Mouse (Mus musculus) embryo, embryonic 9.5 days (tissue): ENCODE measurements around the gene Decr2.
"Not testable (repeated sequence)": the region's sequence is repeated elsewhere in the genome, so short reads cannot be mapped to it uniquely, and the experiment has no call there.

ENCODE experiments used
- DNase-seq: peaks from one replicate; pipeline ENCODE4 v3.0.0-alpha.2; 2017; ENCODE audit errors: extremely low spot score

Gene Decr2

DNA sequence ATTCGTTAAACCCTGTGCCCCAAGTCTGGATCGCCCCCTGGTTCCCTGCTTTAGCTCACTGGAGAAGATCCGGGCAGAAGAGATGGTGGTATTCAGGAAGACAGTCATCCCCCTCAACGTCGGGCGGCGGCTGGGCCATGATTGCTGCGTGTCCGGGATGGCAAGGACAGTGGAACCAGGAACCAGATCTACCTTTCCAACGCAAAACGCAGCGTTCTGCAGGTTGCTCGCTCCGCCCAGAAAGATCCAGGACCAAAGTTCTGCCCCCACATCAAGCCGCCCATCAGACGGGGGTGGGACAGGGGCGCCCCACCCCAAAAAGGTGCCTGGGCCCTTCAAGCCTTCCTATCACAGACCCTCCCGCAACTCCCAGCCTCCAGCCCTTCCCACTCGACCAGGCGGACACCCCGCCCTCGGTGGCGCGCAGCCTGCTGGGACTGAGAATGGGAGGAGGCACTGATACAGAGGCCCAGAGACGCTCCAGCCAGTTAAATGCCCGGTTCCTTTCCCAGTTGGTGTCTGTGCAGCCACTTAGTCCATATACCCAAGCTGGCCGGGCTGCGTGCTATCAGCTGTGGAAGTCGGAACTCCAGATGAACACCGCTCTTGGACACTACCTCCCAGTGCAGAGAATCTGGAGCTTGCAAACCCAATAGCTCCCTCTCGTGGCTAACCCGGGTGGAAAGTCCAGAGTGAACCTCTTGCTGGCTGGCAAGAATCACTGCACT is at the start of gene Decr2:
TSS of gene Decr2 (minus strand) at position 433 of the 728 bp plus-strand sequence.
- DNase-seq: peak; percentile 90

DNA sequence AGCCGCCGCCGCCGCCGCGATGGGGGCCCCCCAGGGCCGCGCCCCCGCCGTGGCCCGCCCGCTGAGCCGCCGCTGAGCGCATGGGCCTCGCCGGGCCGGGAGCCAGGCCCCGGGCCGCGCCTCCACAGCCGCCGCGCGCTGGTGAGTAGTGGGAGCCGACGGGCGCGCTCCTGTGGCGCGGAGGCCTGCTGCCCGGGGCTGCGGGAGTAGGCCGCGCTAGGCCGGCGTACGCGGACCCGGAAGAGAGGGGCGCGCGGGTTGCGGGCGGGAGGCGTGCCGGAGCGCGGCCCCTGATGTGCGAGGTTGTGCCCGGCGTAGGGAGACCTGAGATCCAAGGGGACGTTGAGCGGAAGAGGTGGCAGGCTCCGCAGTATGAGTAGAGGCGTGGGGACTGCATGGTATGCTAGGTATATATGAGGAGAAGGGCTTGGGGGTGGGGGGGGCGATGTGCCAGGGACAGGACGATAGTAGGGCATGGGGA is 48.8 kb upstream of the Decr2 start:
- peak; percentile 54 for DNase-seq

DNA sequence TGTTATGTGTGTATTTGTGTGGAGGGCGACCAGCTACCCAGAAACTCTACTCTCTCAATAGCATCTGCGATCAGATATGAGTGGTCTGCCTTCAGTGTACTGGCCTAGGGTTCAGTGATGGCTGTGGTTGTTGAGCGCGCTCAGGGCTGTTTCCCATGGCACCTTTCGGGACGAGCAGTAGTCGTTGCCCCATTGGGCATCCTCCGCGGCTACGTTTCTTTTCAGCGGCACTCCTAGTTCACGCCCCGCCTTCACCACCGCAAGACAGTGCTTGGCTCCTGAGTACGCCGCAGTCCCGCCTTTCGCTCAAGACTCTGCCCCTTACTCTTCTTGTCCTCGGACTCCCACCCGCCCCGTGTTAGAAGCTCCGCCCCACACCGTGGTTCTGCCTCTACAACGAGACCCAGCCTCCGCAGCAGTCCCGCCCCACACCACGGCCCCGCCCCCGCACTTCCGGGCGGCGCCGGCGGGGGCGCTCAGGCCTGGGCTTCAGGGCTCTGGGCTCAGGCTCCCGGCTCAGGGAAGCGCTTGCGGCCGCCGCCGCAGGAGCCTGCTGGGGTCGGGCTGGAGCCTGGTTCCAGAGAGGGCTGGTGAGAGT is 48.2 kb upstream of the Decr2 start, which contains the start of gene Axin1:
TSS of gene Axin1 (plus strand) at position 450 of the 598 bp plus-strand sequence.
- DNase-seq: peak; percentile 99

DNA sequence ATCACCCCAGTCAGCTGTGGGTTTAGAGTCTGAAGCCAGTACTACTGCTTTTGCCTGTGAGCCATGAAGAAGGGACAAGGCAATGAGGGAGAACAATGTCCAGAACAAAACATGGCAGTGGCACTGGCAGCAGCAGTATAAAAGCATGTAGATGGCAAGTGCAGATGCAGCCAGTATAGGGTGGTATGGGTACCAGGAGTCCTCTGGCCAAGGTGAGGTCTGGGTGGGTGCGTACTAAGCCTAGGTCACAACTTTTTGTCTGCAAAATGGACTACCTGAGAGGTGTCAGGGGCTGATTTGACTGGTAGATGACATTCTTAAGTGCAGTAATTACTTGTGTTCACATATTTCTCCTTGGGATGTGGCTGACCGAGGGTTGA is 47.6 kb upstream of the Decr2 start:
- DNase-seq: no peak

DNA sequence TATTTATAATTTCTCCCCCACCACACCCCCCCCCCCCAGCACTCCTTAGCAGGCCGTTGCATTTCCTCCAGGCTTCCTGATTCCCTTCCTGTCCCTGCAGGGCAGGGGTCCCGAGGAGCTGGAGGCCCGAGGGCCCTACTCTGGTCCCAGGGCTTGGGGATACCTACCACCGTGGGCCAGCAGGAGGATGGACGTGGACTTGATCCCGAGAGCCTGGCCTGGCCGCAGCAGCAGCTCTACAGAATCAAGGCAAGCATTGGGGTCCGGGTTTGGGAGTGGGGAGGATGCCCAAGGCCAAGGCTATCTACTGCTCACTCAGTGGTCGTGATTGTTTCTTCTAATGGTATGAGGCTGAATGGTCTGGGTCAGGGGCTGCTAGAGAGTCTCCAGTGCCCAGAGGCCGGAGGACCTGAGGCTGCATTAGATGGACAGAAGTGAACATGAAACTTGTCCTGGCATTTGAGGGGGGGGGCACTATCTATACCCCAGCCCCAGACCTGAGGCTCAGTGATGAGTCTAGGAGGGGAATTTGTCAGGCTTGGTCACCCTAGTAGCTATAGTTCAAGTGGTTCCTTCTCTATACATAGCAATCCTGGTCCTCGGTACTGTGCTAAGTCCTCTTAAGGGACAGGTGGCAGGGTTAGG is 47.1 kb upstream of the Decr2 start:
- no peak for DNase-seq

DNA sequence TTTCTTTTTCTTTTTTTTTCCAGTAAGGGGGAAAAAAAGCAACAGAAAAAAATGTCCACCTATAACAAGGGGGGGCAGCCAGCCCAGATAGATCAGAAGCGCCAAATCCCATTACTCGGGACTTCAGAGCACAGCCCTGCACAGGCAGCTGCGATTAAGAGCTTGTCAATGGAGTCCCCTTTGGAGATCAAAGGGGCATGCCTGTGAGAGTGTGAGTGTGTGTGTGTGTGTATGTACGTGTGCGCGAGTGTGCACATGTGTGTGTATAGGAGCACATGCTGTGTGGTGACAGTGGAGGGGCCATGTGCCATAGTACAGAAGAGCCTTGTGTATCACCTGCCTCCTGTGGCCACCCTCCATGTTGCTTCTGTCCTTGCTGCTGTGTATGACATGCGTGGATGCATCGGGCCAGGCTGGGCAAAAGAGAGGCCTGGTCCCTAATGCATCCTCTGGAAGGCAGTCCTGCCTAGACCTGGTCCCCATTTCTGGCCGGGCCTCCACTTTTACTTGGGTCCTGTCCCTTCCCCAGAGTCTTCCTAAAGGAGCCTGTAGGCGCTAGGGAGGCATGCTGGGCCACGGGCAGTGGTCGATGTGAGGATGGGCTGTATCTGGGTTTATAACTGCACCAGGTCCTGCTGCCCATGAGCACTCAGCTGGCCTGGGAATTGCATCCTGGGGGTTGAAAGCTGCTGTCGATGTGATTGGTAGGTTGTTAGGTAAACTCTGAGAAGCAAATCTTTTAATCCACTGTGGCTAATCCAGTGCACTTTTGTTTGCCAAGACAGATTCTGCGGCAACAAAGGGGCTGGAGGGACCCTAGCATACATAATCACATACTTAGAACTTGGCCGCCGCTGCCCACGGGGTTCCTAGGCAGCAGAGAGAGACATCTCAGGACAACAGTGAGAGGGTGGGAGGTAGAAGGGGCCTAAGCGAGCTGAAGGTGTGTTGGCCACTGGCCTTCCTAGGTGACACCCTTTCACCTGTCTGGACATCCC is 42.0 kb upstream of the Decr2 start:
- no peak for DNase-seq

DNA sequence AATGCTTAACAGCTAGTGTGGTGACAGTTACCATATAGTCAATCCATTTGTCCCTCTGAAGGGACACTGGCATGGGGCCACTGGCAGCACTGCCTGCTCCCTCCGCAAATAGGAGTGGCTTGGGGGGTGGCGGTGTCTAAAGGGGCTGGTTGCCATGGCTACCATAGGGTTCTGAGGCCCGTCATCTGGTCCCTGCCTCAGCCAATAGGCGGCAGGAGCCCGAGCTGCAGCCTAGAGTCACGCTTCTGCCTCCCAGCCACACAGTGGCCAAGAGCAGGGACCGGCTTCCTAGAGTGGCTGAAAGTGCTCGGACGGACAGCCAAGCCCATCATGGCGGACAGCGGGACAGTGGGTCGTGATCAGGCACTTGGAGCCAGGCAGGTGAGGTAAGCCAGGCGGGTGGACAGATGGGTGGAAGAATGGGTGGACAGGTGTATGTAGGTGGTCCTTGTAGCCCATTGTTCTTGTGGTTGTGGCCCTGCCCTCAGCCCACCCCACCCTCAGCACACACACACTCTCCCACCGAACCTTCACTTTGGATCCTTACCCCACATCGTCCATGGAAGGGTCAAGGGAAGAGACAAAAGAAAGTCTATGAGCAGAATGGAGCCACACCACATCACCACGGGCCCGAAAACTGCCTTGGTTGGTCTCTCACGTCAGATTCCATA is 41.1 kb upstream of the Decr2 start:
- DNase-seq: no peak

DNA sequence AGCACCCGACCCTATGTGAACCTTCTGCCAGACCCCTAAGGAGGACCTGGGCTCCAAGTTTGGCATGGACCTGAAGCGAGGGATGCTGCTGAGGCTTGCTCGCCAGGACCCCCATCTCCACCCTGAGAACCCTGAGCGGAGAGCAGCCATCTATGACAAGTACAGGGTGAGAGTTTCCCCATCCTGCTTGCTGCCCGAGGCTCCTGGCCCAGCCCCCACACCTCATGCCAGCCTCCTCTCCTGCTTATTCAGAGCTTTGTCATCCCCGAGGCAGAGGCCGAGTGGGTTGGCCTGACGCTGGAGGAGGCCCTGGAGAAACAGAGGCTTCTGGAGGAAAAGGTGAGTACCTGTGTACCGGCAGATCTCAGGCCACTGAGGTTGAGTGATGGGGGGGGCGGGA is 35.1 kb upstream of the Decr2 start:
- no peak for DNase-seq

DNA sequence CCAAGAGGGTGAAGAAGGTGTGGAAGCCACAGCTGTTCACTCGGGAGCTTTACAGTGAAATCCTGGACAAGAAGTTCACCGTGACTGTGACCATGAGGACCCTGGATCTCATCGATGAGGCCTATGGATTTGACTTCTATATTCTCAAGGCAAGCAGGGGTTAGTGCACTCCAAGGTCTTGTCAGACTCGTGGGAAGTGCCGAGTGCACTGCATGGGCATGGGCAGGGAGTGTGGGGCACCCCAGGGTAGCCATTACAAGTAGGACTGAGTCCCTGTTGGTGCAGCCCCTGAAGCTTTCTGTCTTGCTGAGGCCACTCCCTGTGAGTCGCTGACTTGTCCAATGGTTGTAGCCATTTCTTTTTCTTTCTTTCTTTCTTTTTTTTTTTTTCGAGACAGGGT is 34.4 kb upstream of the Decr2 start:
- no peak for DNase-seq

DNA sequence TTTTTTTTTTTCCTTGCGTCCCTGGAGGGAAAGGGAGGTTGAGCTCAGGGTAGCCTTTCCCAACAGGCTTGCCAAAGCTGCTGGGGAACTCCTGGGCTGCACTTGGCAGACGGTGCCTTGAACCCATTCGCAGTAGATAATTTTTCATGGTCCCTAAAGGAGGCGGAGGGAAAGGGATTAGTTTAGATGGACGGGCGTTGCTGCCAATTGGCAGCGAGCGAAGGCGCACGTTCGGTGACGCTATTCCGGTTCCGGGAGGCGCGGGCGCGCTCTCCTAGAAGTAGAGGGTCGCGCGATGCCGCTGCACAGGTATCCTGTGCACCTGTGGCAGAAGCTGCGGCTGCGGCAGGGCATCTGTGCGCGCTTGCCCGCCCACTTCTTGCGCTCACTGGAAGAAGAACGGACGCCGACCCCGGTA is 33.1 kb upstream of the Decr2 start, which contains the start of gene Mrpl28:
TSS of gene Mrpl28 (plus strand) at position 234 of the 418 bp plus-strand sequence.
- peak; percentile 92 for DNase-seq

DNA sequence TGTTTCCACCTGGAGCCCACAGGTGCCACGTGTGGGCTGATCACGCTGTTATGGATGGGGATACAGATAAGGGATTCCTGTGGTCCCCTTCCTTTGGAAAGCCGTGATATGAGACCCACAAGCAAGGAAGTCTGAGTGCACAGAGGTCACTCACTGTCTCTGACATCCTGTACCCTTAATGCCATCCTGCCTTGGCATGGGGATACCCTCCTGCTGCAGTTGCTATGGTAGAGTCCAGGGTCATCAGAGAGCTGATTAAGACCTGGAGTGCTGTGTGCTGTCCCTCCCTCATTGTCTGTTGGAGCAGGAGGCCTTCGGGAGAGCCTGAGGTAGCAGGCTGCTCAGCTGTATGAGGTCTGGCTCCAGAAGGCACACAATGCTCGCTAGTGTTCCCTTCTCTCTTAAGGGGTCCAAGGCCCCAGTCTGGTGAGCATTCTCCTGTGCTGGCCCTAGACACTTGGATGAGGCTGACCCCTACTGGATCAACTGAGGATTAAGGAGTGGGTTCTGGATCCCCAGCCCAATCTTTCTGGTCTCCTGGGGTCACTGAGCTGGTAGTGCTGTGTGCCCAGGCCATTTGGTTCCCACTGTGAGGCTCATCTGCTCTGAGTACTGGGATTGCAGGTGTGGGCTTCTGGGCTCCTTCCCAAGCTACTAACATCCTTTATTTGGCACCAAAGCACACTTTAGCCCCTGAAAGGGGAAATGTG is 32.4 kb upstream of the Decr2 start:
- DNase-seq: no peak

DNA sequence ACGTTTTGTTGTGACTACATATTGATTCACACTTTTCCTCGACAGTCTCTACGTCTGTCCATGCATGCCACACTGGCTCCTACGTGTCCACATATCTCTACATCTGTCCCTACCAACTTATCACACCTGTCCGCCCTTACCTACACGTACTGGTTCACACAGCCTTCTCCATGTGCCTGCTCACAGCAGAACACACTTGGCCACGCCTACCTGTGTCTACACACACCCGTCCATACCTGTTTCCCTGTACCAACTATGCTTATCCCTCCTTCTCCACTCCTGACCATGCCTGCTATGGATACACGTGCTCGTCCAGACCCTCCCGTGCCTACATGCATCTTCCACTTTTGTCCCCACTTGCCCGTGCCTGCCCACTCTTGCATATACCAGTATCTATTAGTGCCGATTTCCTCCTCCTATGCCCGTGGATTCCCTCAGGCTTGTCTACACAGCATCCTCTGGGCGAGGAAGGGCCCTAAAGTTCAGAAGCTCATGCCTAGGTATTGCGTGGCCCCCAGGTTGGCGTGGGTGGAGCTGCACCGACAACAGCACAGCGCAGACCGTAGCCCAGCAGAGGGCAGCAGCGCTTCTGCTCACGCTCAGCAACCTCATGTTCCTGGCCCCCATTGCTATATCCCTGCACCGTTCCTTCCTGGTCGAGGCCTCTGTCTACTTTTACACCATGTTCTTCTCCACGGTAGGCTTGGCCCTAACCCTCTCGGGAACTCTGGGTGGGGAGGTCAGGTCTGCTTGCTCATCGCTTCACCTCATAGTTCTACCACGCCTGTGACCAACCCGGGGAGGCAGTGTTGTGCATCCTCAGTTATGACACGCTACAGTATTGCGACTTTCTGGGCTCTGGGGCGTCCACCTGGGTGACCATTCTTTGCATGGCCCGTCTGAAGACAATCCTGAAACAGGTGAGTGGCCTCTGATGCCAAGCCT is 29.9 kb upstream of the Decr2 start:
- DNase-seq: peak; percentile 54

DNA sequence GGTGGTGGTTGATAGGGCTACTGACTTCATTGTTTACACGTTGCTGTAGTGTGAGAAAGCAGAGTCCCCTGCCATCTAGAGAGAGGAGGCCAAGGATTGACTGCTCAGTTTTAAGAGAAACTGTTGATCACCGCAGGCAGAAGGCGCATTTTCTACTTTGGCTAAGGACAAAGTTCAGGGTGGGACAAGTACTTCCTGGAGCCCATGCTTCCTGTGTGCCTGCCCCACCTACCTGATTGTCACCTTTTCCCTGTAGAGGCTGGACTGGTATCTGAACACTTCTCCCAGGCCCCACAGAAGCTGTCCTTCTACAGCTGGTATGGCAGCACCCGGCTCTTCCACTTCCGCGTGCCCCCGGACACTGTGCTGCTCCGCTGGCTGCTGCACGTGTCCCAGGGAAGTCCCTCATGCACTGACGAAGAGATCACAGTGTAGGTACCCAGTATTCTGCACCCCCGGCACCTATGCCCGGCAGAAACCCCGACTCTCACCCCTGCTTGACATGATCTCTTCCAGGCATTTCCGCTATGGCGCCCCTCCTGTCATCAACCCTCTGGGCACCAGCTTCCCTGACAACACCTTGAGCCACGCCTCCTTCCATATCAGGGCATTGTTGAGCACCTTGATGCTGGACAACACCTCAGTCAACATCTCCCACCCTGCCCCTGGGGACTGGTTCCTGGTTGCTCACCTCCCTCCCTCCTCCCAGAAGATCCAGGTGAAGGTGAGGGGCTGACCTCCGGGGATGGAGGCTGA is 26.5 kb upstream of the Decr2 start:
- no peak for DNase-seq

DNA sequence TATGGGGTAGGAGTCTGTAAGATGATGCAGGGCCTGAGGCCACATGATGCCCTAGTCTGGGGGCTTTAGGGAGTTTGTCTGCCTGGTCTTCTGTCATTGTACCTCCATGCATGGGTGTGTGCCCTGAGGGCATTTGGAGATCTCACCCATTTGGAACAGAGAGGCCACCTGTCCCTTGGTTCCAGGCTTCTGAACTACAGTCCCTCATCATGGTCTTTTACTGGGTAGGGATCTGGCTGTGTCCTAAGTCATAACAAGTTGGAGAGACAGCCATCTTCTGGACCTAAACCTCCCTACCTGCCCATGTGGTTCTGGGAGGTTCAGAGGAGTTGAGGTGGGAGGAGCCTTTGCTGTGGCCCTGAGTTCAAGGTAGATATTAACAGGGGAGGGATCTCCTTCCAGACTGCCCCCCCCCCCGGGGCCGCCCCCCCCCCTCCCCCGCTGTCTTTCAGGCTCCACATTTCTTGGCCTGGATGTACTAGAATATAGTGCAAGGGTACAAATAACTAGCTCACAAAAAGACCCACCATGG is 25.9 kb upstream of the Decr2 start:
- no peak for DNase-seq

DNA sequence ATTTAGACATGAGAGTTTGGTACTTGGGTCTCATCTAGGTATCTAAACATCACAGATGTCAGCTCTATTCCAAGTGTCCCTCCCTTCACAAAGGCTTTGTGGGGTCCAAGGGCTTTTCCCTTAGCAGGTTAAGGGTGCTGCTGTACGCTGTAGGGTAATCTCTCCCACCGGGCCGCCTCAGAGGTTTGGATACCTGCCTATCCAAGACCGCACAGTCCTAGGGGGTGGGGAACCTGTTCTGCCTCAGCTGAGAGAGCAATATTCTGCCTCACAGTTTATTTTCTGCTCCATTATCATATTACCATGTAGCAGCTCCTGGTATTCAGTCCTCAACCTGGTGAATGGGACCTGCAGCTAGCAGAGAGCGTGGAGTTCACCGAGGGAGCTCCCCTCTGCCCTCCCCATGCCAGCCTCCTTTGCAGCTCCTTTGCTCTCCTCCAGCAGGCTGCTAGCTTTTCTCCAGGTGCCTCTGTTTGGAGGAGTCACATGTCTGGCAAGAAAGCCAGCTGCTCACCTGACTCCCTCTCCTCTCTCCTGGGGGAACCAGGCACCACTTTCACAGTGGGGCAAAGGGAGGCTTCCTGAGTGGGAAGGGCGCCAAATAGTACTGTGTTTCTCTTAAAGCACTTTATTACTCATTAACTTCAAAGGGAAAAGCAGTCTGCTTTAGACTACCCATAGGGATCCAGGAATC is 25.2 kb upstream of the Decr2 start:
- no peak for DNase-seq

DNA sequence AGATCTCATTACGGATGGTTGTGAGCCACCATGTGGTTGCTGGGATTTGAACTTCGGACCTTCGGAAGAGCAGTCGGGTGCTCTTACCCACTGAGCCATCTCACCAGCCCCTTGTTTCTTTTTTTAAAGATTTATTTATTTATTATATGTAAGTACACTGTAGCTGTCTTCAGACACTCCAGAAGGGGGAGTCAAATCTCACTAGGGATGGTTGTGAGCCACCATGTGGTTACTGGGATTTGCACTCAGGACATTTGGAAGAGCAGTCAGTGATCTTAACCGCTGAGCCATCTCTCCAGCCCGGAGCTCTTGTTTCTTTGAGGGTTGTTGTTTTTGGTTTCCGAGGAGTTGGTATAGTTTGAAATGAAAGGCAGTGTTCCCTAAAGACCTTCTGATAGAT is 24.3 kb upstream of the Decr2 start:
- not testable (repeated sequence) for DNase-seq

DNA sequence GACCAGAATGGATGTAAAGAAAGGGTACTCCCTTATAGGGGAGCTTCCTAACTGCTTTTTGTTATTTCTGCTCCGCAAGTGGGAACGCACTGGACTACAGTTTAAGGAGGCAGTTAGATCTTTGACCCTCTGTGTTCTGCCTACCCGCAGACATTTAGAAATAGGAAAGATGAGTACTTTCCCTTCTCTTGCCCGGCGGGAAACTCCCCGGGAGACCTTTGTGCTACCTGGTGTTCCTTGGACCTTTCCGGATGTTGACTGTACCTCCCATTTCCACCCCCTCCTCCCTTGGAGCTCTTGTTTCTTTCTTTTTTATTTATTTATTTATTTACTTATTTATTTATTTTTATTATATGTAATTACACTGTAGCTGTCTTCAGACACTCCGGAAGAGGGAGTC is 23.9 kb upstream of the Decr2 start:
- DNase-seq: no peak
